Mouse (Mus musculus): Measurements from ENCODE around the gene Tom1l2.

GRCm38 (mm10) chr11:60374481-60374880 is 21.8 kb upstream of the Tom1l2 start:
- TF ChIP-seq CTCF (IDR thresholded peaks at IDR 0.05; ENCODE audit: control insufficient read depth, insufficient read depth, insufficient replicate concordance, low read depth, low read length) (no peak), POLR2A (IDR thresholded peaks at IDR 0.05; ENCODE audit: control insufficient read depth, low read depth, low read length) (no peak)

All from testis, adult 2 months (tissue).